In the genomic region with DNA sequence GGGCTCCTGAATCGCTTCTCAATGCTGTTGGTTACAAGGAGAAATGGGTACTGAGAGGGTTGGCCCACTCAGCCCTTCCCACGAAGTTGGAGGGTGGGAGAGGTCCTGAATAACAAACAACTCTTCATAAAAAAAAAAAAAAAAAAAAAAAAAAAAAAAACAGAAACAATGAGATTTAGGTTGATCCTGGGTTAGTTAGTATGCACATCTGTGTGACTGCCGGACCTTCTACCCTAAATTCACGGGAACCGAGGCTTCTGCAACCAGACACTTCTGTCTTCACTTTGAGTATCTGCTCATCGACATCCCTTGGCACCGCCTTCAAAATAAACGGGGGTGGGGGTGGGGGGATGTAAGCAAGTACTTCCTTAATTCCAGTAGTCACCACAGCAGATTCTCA, we compare ENCODE assay signal across 13 mouse cellular contexts.
"Had no signal": no experiment of that assay in that cellular context is flagged by ENCODE, and none has a peak within 500 bp of the region (broad histone marks: within the 10 kb centered on the region; RNA-seq: fewer than 3 reads in every experiment).

No protein-coding gene starts in this region.

- H3K4me2 ChIP-seq: neural tube, embryonic 13.5 days; neural tube, embryonic 15.5 days; stomach, embryonic 15.5 days had no signal

- H3K4me1 ChIP-seq: neural tube, embryonic 13.5 days; neural tube, embryonic 15.5 days had no signal

- H3K4me3 ChIP-seq: neural tube, embryonic 13.5 days; neural tube, embryonic 15.5 days; stomach, embryonic 15.5 days had no signal

- DNase-seq: retina, postnatal 1 day; right cerebral cortex, postnatal 4 days; spleen, adult 18-20 months; thymus, adult 18-20 months; thymus, adult 2 months; thymus, postnatal 14 days; thymus, postnatal 25 days; thymus, postnatal 36 days; thymus, postnatal 4 days had no signal

- H3K36me3 ChIP-seq: neural tube, embryonic 13.5 days; neural tube, embryonic 15.5 days; stomach, embryonic 15.5 days had no signal

- H3K27ac ChIP-seq: neural tube, embryonic 13.5 days; neural tube, embryonic 15.5 days; stomach, embryonic 15.5 days; stomach, postnatal 0 days had no signal

- H3K9me3 ChIP-seq: neural tube, embryonic 13.5 days; stomach, embryonic 15.5 days had no signal

- H3K9ac ChIP-seq: neural tube, embryonic 13.5 days; neural tube, embryonic 15.5 days; stomach, embryonic 15.5 days had no signal

- H3K27me3 ChIP-seq: neural tube, embryonic 13.5 days; neural tube, embryonic 15.5 days; stomach, embryonic 15.5 days had no signal
